Mouse (Mus musculus) testis, adult 2 months (tissue): ENCODE data around the gene Macf1. TPM values are rescaled to one million over a fixed set of nuclear protein-coding genes. Genes with fewer than 3 reads are reported as not detected.

Experiments
- H3K27ac ChIP-seq: fragments of 200-500 bp; 2 replicates; pipeline ENCODE4 v1.5.1; 2012; ENCODE audit warnings: low read depth, low read length; ENCODE audit not compliant: control insufficient read depth, insufficient read depth
- H3K27me3 ChIP-seq: fragments of 200-500 bp; 2 replicates; pipeline ENCODE4 v1.6.1; 2012; ENCODE audit warnings: mild to moderate bottlenecking, low read length, moderate library complexity; ENCODE audit not compliant: control insufficient read depth, insufficient read depth
- H3K36me3 ChIP-seq: fragments of 200-500 bp; 2 replicates; pipeline ENCODE4 v1.6.1; 2012; ENCODE audit warnings: mild to moderate bottlenecking, low read length; ENCODE audit not compliant: control insufficient read depth, insufficient read depth
- H3K4me1 ChIP-seq: fragments of 200-500 bp; 2 replicates; pipeline ENCODE4 v1.6.1; 2012; ENCODE audit warnings: low read length; ENCODE audit not compliant: control insufficient read depth, insufficient read depth
- H3K4me3 ChIP-seq: fragments of 200-500 bp; 2 replicates; pipeline ENCODE4 v1.5.1; 2012; ENCODE audit warnings: low read depth, mild to moderate bottlenecking, low read length, moderate library complexity, mixed read lengths; ENCODE audit not compliant: control insufficient read depth
- CTCF ChIP-seq: fragments of 200-500 bp; IDR thresholded peaks from 2 replicates; pipeline ENCODE4 v1.5.1; 2012; ENCODE audit warnings: low read depth, mild to moderate bottlenecking, inconsistent platforms, low read length, moderate library complexity; ENCODE audit not compliant: control insufficient read depth, insufficient read depth, insufficient replicate concordance
- POLR2A ChIP-seq: fragments of 200-500 bp; IDR thresholded peaks from 2 replicates; pipeline ENCODE4 v1.6.1; 2012; ENCODE audit warnings: low read depth, mild to moderate bottlenecking, inconsistent platforms, low read length, moderate library complexity; ENCODE audit not compliant: control insufficient read depth
- polyA plus RNA-seq: library from polyadenylated mRNA; depleted of rRNA; stranded (reverse); fragments of >200 nt; gene quantifications from 2 replicates; pipeline ENCODE4 v1.2.3, GENCODE M21; 2012

Gene Macf1
- polyA plus RNA-seq, 1 experiment = 24.4 TPM

GRCm38 (mm10) chr4:123385028-123385427, 299.1 kb downstream of the Macf1 start:
- no peak for TF ChIP-seq CTCF
- TF ChIP-seq POLR2A = no peak
- no peaks in the 10 kb centered on the region for H3K4me1 ChIP-seq
- no peaks in the 10 kb centered on the region for H3K27me3 ChIP-seq
- no peak overlapping the region for H3K4me3 ChIP-seq
- H3K36me3 ChIP-seq = peaks cover 3% of the 10 kb centered on the region; the same call in 1 of the 2 replicates
- no peak overlapping the region for H3K27ac ChIP-seq

GRCm38 (mm10) chr4:123383173-123383572, 301.0 kb downstream of the Macf1 start:
- no peak for TF ChIP-seq CTCF
- no peak for TF ChIP-seq POLR2A
- Histone ChIP-seq H3K27me3 (no peaks in the 10 kb centered on the region), H3K36me3 (peaks cover 3% of the 10 kb centered on the region; the same call in 1 of the 2 replicates), H3K27ac (no peak overlapping the region), H3K4me1 (no peaks in the 10 kb centered on the region), H3K4me3 (no peak overlapping the region)

GRCm38 (mm10) chr4:123382051-123382450, 302.1 kb downstream of the Macf1 start:
- Histone ChIP-seq H3K4me1 (no peaks in the 10 kb centered on the region), H3K27ac (no peak overlapping the region), H3K4me3 (no peak overlapping the region), H3K36me3 (peaks cover 3% of the 10 kb centered on the region; the same call in 1 of the 2 replicates), H3K27me3 (no peaks in the 10 kb centered on the region)
- TF ChIP-seq POLR2A (no peak), CTCF (no peak)

- TF ChIP-seq POLR2A (no peak), CTCF (no peak)
- no peaks in the 10 kb centered on the region for H3K4me1 ChIP-seq
- H3K36me3 ChIP-seq = peaks cover 3% of the 10 kb centered on the region; the same call in 1 of the 2 replicates
- H3K27ac ChIP-seq = no peak overlapping the region
- no peaks in the 10 kb centered on the region for H3K27me3 ChIP-seq
- H3K4me3 ChIP-seq = no peak overlapping the region
Observed at GRCm38 (mm10) chr4:123381598-123381997, 302.6 kb downstream of the Macf1 start.

- TF ChIP-seq POLR2A (no peak), CTCF (no peak)
- H3K27ac ChIP-seq = no peak overlapping the region
- H3K36me3 ChIP-seq = no peaks in the 10 kb centered on the region; the same call in 1 of the 2 replicates
Observed at GRCm38 (mm10) chr4:123376031-123376430, 308.1 kb downstream of the Macf1 start.

GRCm38 (mm10) chr4:123374316-123375008, 309.7 kb downstream of the Macf1 start:
- H3K27me3 ChIP-seq = no peaks in the 10 kb centered on the region
- no peak overlapping the region for H3K4me3 ChIP-seq
- H3K4me1 ChIP-seq = no peaks in the 10 kb centered on the region
- no peak overlapping the region for H3K27ac ChIP-seq
- TF ChIP-seq CTCF (no peak), POLR2A (no peak)
- no peaks in the 10 kb centered on the region; the same call in 1 of the 2 replicates for H3K36me3 ChIP-seq

More at GRCm38 (mm10) chr4:123376031-123376430, 308.1 kb downstream of the Macf1 start:
- Histone ChIP-seq H3K27me3 (no peaks in the 10 kb centered on the region), H3K4me1 (no peaks in the 10 kb centered on the region), H3K4me3 (no peak overlapping the region)

- H3K4me1 ChIP-seq = no peaks in the 10 kb centered on the region
- H3K27ac ChIP-seq = no peak overlapping the region
- H3K27me3 ChIP-seq = no peaks in the 10 kb centered on the region
- H3K4me3 ChIP-seq = no peak overlapping the region
- H3K36me3 ChIP-seq = no peaks in the 10 kb centered on the region
- TF ChIP-seq CTCF (no peak), POLR2A (no peak)
Observed at GRCm38 (mm10) chr4:123363555-123363954, 320.6 kb downstream of the Macf1 start.
